Mouse (Mus musculus) MEL (cell line): ENCODE measurements around the gene Prmt1. TPM values are rescaled to one million over a fixed set of nuclear protein-coding genes. Genes with fewer than 3 reads are reported as not detected.

Source experiments
- DNase-seq: peaks from one replicate; pipeline ENCODE4 v3.0.0; 2011; ENCODE audit warnings: low read depth, low spot score
- H3K27ac ChIP-seq: 2 replicates; pipeline ENCODE4 v1.5.1; 2012; ENCODE audit warnings: low read depth, mild to moderate bottlenecking, control low read depth, low read length, moderate library complexity; ENCODE audit not compliant: control insufficient read depth
- H3K27me3 ChIP-seq, 2 experiments: fragments of 150-350 bp in 1 of 2; sonication (generic) in 1 of 2; 2 replicates each; pipeline ENCODE4 v1.6.1; 2012; ENCODE audit warnings: low read length in 2 of 2, mild to moderate bottlenecking in 2 of 2, improper control_type of control experiment in 1 of 2, moderate library complexity in 1 of 2; ENCODE audit not compliant: insufficient read depth in 2 of 2, control insufficient read depth in 1 of 2
- H3K36me3 ChIP-seq, 2 experiments: 2 replicates each; pipeline ENCODE4 v1.6.1; 2012 to 2014; ENCODE audit warnings: low read length in 2 of 2, improper control_type of control experiment in 1 of 2, inconsistent platforms in 1 of 2, mild to moderate bottlenecking in 1 of 2; ENCODE audit not compliant: insufficient read depth in 2 of 2, control insufficient read depth in 1 of 2
- H3K4me1 ChIP-seq, 2 experiments: fragments of 150-350 bp in 1 of 2; sonication (generic) in 1 of 2; 2 replicates each; pipeline ENCODE4 v1.6.1; 2012; ENCODE audit warnings: low read length in 2 of 2, improper control_type of control experiment in 1 of 2, mild to moderate bottlenecking in 1 of 2; ENCODE audit not compliant: insufficient read depth in 2 of 2, control insufficient read depth in 1 of 2
- H3K4me3 ChIP-seq, 2 experiments: fragments of 150-350 bp in 1 of 2; sonication (generic) in 1 of 2; 2 replicates each; pipeline ENCODE4 v1.5.1; 2012; ENCODE audit warnings: low read depth in 2 of 2, low read length in 2 of 2, mild to moderate bottlenecking in 2 of 2, moderate library complexity in 2 of 2, control low read depth in 1 of 2, improper control_type of control experiment in 1 of 2; ENCODE audit not compliant: control insufficient read depth in 1 of 2, insufficient read depth in 1 of 2
- H3K79me2 ChIP-seq: 2 replicates; pipeline ENCODE4 v1.6.1; 2012; ENCODE audit warnings: mild to moderate bottlenecking, low read length, moderate library complexity; ENCODE audit not compliant: control insufficient read depth, poor library complexity, insufficient read depth
- H3K9ac ChIP-seq: 2 replicates; pipeline ENCODE4 v1.6.1; 2012; ENCODE audit warnings: low read depth, mild to moderate bottlenecking, control low read depth, low read length, moderate library complexity; ENCODE audit not compliant: control insufficient read depth, poor library complexity, severe bottlenecking
- H3K9me3 ChIP-seq: fragments of 150-350 bp; sonication (generic); replicated peaks from 2 replicates; pipeline ENCODE4 v1.6.1; 2012; ENCODE audit warnings: mild to moderate bottlenecking, low read length, improper control_type of control experiment, moderate library complexity; ENCODE audit not compliant: insufficient read depth
- CHD1 ChIP-seq: IDR thresholded peaks from 2 replicates; pipeline ENCODE4 v1.6.1; 2012; ENCODE audit warnings: low read depth, mild to moderate bottlenecking, inconsistent platforms, low read length, improper control_type of control experiment
- CHD2 ChIP-seq: IDR thresholded peaks from 2 replicates; pipeline ENCODE4 v1.6.1; 2011; ENCODE audit warnings: low read length, improper control_type of control experiment
- CTCF ChIP-seq, 3 experiments: IDR thresholded peaks in 2 of 3; conservative IDR thresholded peaks in 1 of 3; 2 replicates each; pipeline ENCODE4 v1.5.1; 2011 to 2012; ENCODE audit warnings: low read length in 3 of 3, low read depth in 2 of 3, mild to moderate bottlenecking in 2 of 3, improper control_type of control experiment in 1 of 3, inconsistent platforms in 1 of 3, mixed read lengths in 1 of 3, moderate library complexity in 1 of 3; ENCODE audit not compliant: control insufficient read depth in 1 of 3, insufficient read depth in 1 of 3, poor library complexity in 1 of 3, severe bottlenecking in 1 of 3
- E2F4 ChIP-seq: IDR thresholded peaks from 2 replicates; pipeline ENCODE4 v1.6.1; 2011; ENCODE audit warnings: low read depth, low read length, improper control_type of control experiment, borderline replicate concordance
- ELF1 ChIP-seq: IDR thresholded peaks from 2 replicates; pipeline ENCODE4 v1.6.1; 2014; ENCODE audit warnings: low read depth, mild to moderate bottlenecking, inconsistent platforms, low read length, improper control_type of control experiment, moderate library complexity
- GABPA ChIP-seq: IDR thresholded peaks from 2 replicates; pipeline ENCODE4 v1.6.1; 2012; ENCODE audit warnings: low read depth, mild to moderate bottlenecking, inconsistent platforms, low read length, improper control_type of control experiment, moderate library complexity
- HCFC1 ChIP-seq: IDR thresholded peaks from 2 replicates; pipeline ENCODE4 v1.6.1; 2012; ENCODE audit warnings: low read depth, mild to moderate bottlenecking, inconsistent platforms, low read length, improper control_type of control experiment, moderate library complexity
- JUND ChIP-seq: IDR thresholded peaks from 2 replicates; pipeline ENCODE4 v1.6.1; 2011; ENCODE audit warnings: low read depth, mild to moderate bottlenecking, improper control_type of control experiment, low read length
- KAT2A ChIP-seq: conservative IDR thresholded peaks from 2 replicates; pipeline ENCODE4 v1.6.1; 2012; ENCODE audit warnings: low read depth, low read length, improper control_type of control experiment, inconsistent platforms
- MAFK ChIP-seq: IDR thresholded peaks from 2 replicates; pipeline ENCODE4 v1.6.1; 2011; ENCODE audit warnings: low read depth, mild to moderate bottlenecking, low read length, improper control_type of control experiment, borderline replicate concordance
- MAX ChIP-seq: IDR thresholded peaks from 2 replicates; pipeline ENCODE4 v1.6.1; 2011; ENCODE audit warnings: low read length, improper control_type of control experiment
- MXI1 ChIP-seq: IDR thresholded peaks from 2 replicates; pipeline ENCODE4 v1.6.1; 2011; ENCODE audit warnings: mild to moderate bottlenecking, low read depth, low read length, improper control_type of control experiment
- MYB ChIP-seq: IDR thresholded peaks from 2 replicates; pipeline ENCODE4 v1.6.1; 2011; ENCODE audit warnings: mild to moderate bottlenecking, low read depth, low read length, improper control_type of control experiment
- MYC ChIP-seq: IDR thresholded peaks from 2 replicates; pipeline ENCODE4 v1.6.1; 2011; ENCODE audit warnings: low read depth, mild to moderate bottlenecking, low read length, improper control_type of control experiment, moderate library complexity
- POLR2A ChIP-seq, 2 experiments: IDR thresholded peaks; 2 replicates each; pipeline ENCODE4 v1.6.1; 2011 to 2012; ENCODE audit warnings: low read length in 2 of 2, mild to moderate bottlenecking in 2 of 2, control low read depth in 1 of 2, improper control_type of control experiment in 1 of 2, low read depth in 1 of 2, moderate library complexity in 1 of 2; ENCODE audit not compliant: control insufficient read depth in 1 of 2, insufficient read depth in 1 of 2, poor library complexity in 1 of 2
- POLR2AphosphoS5 ChIP-seq: IDR thresholded peaks from 2 replicates; pipeline ENCODE4 v1.6.1; 2012; ENCODE audit warnings: low read depth, borderline replicate concordance, mild to moderate bottlenecking, inconsistent platforms, low read length, moderate library complexity, mixed read lengths
- RAD21 ChIP-seq: IDR thresholded peaks from 2 replicates; pipeline ENCODE4 v1.6.1; 2011; ENCODE audit warnings: mild to moderate bottlenecking, low read depth, low read length, improper control_type of control experiment
- RCOR1 ChIP-seq: IDR thresholded peaks from 2 replicates; pipeline ENCODE4 v1.6.1; 2012; ENCODE audit warnings: low read depth, mild to moderate bottlenecking, inconsistent platforms, low read length, improper control_type of control experiment
- SIN3A ChIP-seq: IDR thresholded peaks from 2 replicates; pipeline ENCODE4 v1.6.1; 2012; ENCODE audit warnings: low read length, improper control_type of control experiment, inconsistent platforms
- SMC3 ChIP-seq: IDR thresholded peaks from 2 replicates; pipeline ENCODE4 v1.6.1; 2011; ENCODE audit warnings: low read depth, low read length, improper control_type of control experiment
- TAL1 ChIP-seq: IDR thresholded peaks from 2 replicates; pipeline ENCODE4 v1.6.1; 2012; ENCODE audit warnings: mild to moderate bottlenecking, inconsistent platforms, low read length, moderate library complexity, mixed read lengths
- TCF12 ChIP-seq: IDR thresholded peaks from 2 replicates; pipeline ENCODE4 v1.6.1; 2014; ENCODE audit warnings: low read depth, mild to moderate bottlenecking, inconsistent platforms, low read length, improper control_type of control experiment, moderate library complexity
- UBTF ChIP-seq: IDR thresholded peaks from 2 replicates; pipeline ENCODE4 v1.6.1; 2012; ENCODE audit warnings: low read depth, mild to moderate bottlenecking, inconsistent platforms, low read length, improper control_type of control experiment, moderate library complexity, borderline replicate concordance; ENCODE audit not compliant: insufficient read depth
- USF1 ChIP-seq: IDR thresholded peaks from 2 replicates; pipeline ENCODE4 v1.6.1; 2014; ENCODE audit warnings: low read depth, mild to moderate bottlenecking, inconsistent platforms, low read length, improper control_type of control experiment, moderate library complexity
- ZC3H11A ChIP-seq: IDR thresholded peaks from 2 replicates; pipeline ENCODE4 v1.6.1; 2012; ENCODE audit warnings: low read depth, mild to moderate bottlenecking, inconsistent platforms, low read length, improper control_type of control experiment
- ZKSCAN1 ChIP-seq: IDR thresholded peaks from 2 replicates; pipeline ENCODE4 v1.6.1; 2012; ENCODE audit warnings: low read depth, mild to moderate bottlenecking, inconsistent platforms, low read length, improper control_type of control experiment, moderate library complexity
- ZMIZ1 ChIP-seq: IDR thresholded peaks from 2 replicates; pipeline ENCODE4 v1.6.1; 2012; ENCODE audit warnings: low read depth, mild to moderate bottlenecking, inconsistent platforms, low read length, improper control_type of control experiment, moderate library complexity
- ZNF384 ChIP-seq: IDR thresholded peaks from 2 replicates; pipeline ENCODE4 v1.6.1; 2012; ENCODE audit warnings: low read depth, mild to moderate bottlenecking, inconsistent platforms, low read length, improper control_type of control experiment
- polyA plus RNA-seq, 2 experiments: library from polyadenylated mRNA; stranded (reverse) in 1 of 2; unstranded in 1 of 2; fragments of >175 nt in 1 of 2; fragments of >200 nt in 1 of 2; gene quantifications; 2 replicates each; pipeline versions ENCODE4 v1.2.1 to v1.2.4; 2012; ENCODE audit warnings: low replicate concordance in 2 of 2, low read depth in 1 of 2; ENCODE audit not compliant: insufficient read length in 2 of 2, insufficient read depth in 1 of 2, missing spikeins in 1 of 2
- total RNA-seq: library from RNA; depleted of rRNA; stranded (reverse); fragments of 300-350 nt; gene quantifications from 2 replicates; pipeline ENCODE4 v1.2.3, GENCODE M21; 2012

Prmt1 gene
- total and polyA plus RNA-seq, 3 experiments: 254 to 715 (median 317) TPM

- no peak for DNase-seq
- peaks cover 0 to 4% of the 10 kb centered on the region in 2 experiments; a peak in 1 of 4 replicates for H3K4me1 ChIP-seq
- H3K9ac ChIP-seq: no peak overlapping the region
- H3K36me3 ChIP-seq: no peaks in the 10 kb centered on the region
- TF ChIP-seq ZKSCAN1 (no peak), MXI1 (no peak), USF1 (no peak), SMC3 (no peak), KAT2A (no peak)
- no peaks in the 10 kb centered on the region for H3K79me2 ChIP-seq
- no peak overlapping the region for H3K4me3 ChIP-seq
- no peak overlapping the region for H3K27ac ChIP-seq
- H3K9me3 ChIP-seq: no peaks in the 10 kb centered on the region
- no peaks in the 10 kb centered on the region for H3K27me3 ChIP-seq
Observed at GRCm38 (mm10) chr7:44959281-44959680, 27.1 kb downstream of the Prmt1 start.

GRCm38 (mm10) chr7:44958208-44958607 is 28.2 kb downstream of the Prmt1 start:
- Histone ChIP-seq H3K9me3 (no peaks in the 10 kb centered on the region), H3K27ac (no peak overlapping the region), H3K36me3 (no peaks in the 10 kb centered on the region), H3K9ac (no peak overlapping the region), H3K4me3 (no peak overlapping the region), H3K27me3 (no peaks in the 10 kb centered on the region), H3K4me1 (peaks cover 0 to 4% of the 10 kb centered on the region in 2 experiments; a peak in 1 of 4 replicates), H3K79me2 (no peaks in the 10 kb centered on the region)
- DNase-seq: peak; percentile 79
- TF ChIP-seq TCF12: no peak
- TF ChIP-seq JUND: no peak
- TF ChIP-seq ZNF384: 0 out of 2 replicates have a peak, but pooled peaks have one; percentile 42
- TF ChIP-seq MXI1: 0 out of 2 replicates have a peak, but pooled peaks have one; percentile 52
- peak; percentile 58 for TF ChIP-seq USF1
- no peak for TF ChIP-seq CHD2
- peak; percentile 50 for TF ChIP-seq SIN3A
- no peak for TF ChIP-seq CHD1
- TF ChIP-seq ELF1: no peak
- no peak for TF ChIP-seq MYB
- peak; percentile 89 for TF ChIP-seq RAD21
- TF ChIP-seq RCOR1: no peak
- TF ChIP-seq GABPA: no peak
- TF ChIP-seq E2F4: no peak
- no peak for TF ChIP-seq POLR2A (IDR thresholded peaks at IDR 0.05; ENCODE audit: control insufficient read depth in 1 of 2, insufficient read depth in 1 of 2, low read depth in 1 of 2, low read length in 2 of 2, poor library complexity in 1 of 2)
- TF ChIP-seq UBTF: no peak
- peak; percentile 86 for TF ChIP-seq SMC3
- TF ChIP-seq CTCF (IDR thresholded peaks at IDR 0.05 in 2 of 3, conservative IDR thresholded peaks at IDR 0.05 in 1 of 3; ENCODE audit: control insufficient read depth in 1 of 3, insufficient read depth in 1 of 3, low read depth in 2 of 3, low read length in 3 of 3, poor library complexity in 1 of 3, severe bottlenecking in 1 of 3): peak; percentile 75 to 90 (median 81)
- TF ChIP-seq MAX: peak; percentile 96
- no peak for TF ChIP-seq MAFK
- no peak for TF ChIP-seq ZMIZ1
- TF ChIP-seq MYC: peak; percentile 95
- TF ChIP-seq KAT2A: no peak
- peak; percentile 76 for TF ChIP-seq ZC3H11A
- TF ChIP-seq POLR2AphosphoS5: no peak
- no peak for TF ChIP-seq TAL1
- TF ChIP-seq ZKSCAN1: no peak
- TF ChIP-seq HCFC1: no peak
